In the genomic region with DNA sequence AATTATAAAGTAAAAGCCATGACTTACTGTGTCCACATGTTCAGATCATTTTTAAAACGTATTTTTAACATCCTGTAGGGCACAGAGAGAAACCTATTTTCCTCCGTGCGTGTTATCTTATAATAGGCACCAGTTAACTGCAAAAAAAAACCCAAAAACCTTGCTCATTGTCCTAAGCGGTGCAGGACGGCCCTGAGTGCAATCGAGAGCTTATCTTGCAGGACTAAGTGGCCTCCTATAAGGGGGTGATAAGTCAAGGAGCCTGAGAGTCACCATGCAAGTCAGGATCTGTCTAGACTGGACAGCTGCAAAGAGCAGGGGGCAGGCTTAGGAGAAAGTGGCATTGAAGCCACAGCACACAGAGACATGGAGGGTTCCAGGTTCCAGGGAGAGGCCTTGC, we compare ENCODE assay signal across 9 mouse cellular contexts. TPM values are rescaled to one million over a fixed set of nuclear protein-coding genes. Genes with fewer than 3 reads are reported as not detected.
DNase-seq lines count a peak whose midpoint lies in the region; ATAC-seq and TF ChIP-seq lines count a peak whose summit lies in the region.
"Had no signal": no experiment of that assay in that cellular context is flagged by ENCODE, and none has a peak within 500 bp of the region (broad histone marks: within the 10 kb centered on the region; RNA-seq: fewer than 3 reads in every experiment).

No protein-coding gene starts in this region.

- peaks cover 99% of the 10 kb centered on the region for H3K36me3 ChIP-seq in heart, embryonic 14.5 days (ENCODE audit: control insufficient read depth, insufficient read depth, low read length)
- H3K36me3 ChIP-seq in forebrain, embryonic 10.5 days (replicated peaks) = peaks cover 99% of the 10 kb centered on the region
- peaks cover 100% of the 10 kb centered on the region for H3K36me3 ChIP-seq in limb, embryonic 12.5 days
- peaks cover 61% of the 10 kb centered on the region for H3K36me3 ChIP-seq in midbrain, postnatal 0 days (ENCODE audit: insufficient read depth, low read length)

- no peak overlapping the region for H3K4me3 ChIP-seq in heart, embryonic 14.5 days (ENCODE audit: control insufficient read depth in 1 of 2, insufficient read depth in 1 of 2, low read depth in 1 of 2, low read length in 2 of 2)
- H3K4me3 ChIP-seq in forebrain, embryonic 10.5 days = peak overlapping the region; percentile 76; the same call in 1 of the 2 replicates
- H3K4me3 ChIP-seq in limb, embryonic 12.5 days (replicated peaks) = no peak overlapping the region
- no peak overlapping the region for H3K4me3 ChIP-seq in midbrain, postnatal 0 days (ENCODE audit: low read depth, low read length)

- no peak for TF ChIP-seq CTCF in midbrain, postnatal 0 days (IDR thresholded peaks at IDR 0.05)

- H3K9ac ChIP-seq in heart, embryonic 14.5 days (ENCODE audit: low read length) = peak overlapping the region; percentile 11; the same call in 1 of the 2 replicates
- H3K9ac ChIP-seq in limb, embryonic 12.5 days (replicated peaks) = no peak overlapping the region
- H3K9ac ChIP-seq in midbrain, postnatal 0 days (replicated peaks; ENCODE audit: low read length, poor library complexity, severe bottlenecking) = peak overlapping the region; percentile 19; the same call in 1 of the 2 replicates

- H3K27ac ChIP-seq in heart, embryonic 14.5 days (replicated peaks in 1 of 2; ENCODE audit: control insufficient read depth in 1 of 2, insufficient read depth in 1 of 2, low read depth in 2 of 2, low read length in 2 of 2) = no peak overlapping the region
- no peak overlapping the region for H3K27ac ChIP-seq in forebrain, embryonic 10.5 days
- H3K27ac ChIP-seq in limb, embryonic 12.5 days = no peak overlapping the region
- H3K27ac ChIP-seq in midbrain, postnatal 0 days (ENCODE audit: low read depth, low read length) = no peak overlapping the region

- no peak for DNase-seq in heart, adult 9 months (ENCODE audit: low spot score in 2 of 2)
- no peak for DNase-seq in forebrain, embryonic 10.5 days (ENCODE audit: extremely low spot score, low spot score)
- no peak for DNase-seq in midbrain, postnatal 0 days (ENCODE audit: low spot score)
- no peak for DNase-seq in layer of hippocampus, adult 11-12 months (ENCODE audit: low spot score)
- DNase-seq in Muller cell, postnatal 12 days (ENCODE audit: inconsistent ontology term) = no peak
- no peak for DNase-seq in left cerebral cortex, adult 9 months (ENCODE audit: low spot score in 2 of 2)
- DNase-seq: kidney, adult 9 months had no signal

- WGBS in heart, embryonic 14.5 days = 9% methylated on average over 6 of the region's 6 CpGs
- 89% methylated on average over 6 of the region's 6 CpGs for WGBS in forebrain, embryonic 10.5 days
- WGBS in limb, embryonic 12.5 days = 85% methylated on average over 6 of the region's 6 CpGs
- 72% methylated on average over 6 of the region's 6 CpGs for WGBS in midbrain, postnatal 0 days

- peak overlapping the region; percentile 18; the same call in 1 of the 2 replicates for H3K4me2 ChIP-seq in heart, embryonic 14.5 days (ENCODE audit: low read length)
- peak overlapping the region; percentile 99; the same call in 1 of the 2 replicates for H3K4me2 ChIP-seq in limb, embryonic 12.5 days
- peak overlapping the region; percentile 24 for H3K4me2 ChIP-seq in midbrain, postnatal 0 days (ENCODE audit: low read depth, low read length, poor library complexity, severe bottlenecking)

- peaks cover 35 to 62% of the 10 kb centered on the region in 2 experiments for H3K4me1 ChIP-seq in heart, embryonic 14.5 days (ENCODE audit: control insufficient read depth in 2 of 2, insufficient read depth in 2 of 2, low read length in 2 of 2)
- peaks cover 70% of the 10 kb centered on the region for H3K4me1 ChIP-seq in forebrain, embryonic 10.5 days
- peaks cover 74% of the 10 kb centered on the region for H3K4me1 ChIP-seq in limb, embryonic 12.5 days (replicated peaks)
- peaks cover 25% of the 10 kb centered on the region for H3K4me1 ChIP-seq in midbrain, postnatal 0 days (ENCODE audit: insufficient read depth, low read length)

- H3K9me3 ChIP-seq in heart, embryonic 14.5 days (ENCODE audit: control insufficient read depth, low read length) = no peaks in the 10 kb centered on the region
- H3K9me3 ChIP-seq in forebrain, embryonic 10.5 days = no peaks in the 10 kb centered on the region
- no peaks in the 10 kb centered on the region for H3K9me3 ChIP-seq in limb, embryonic 12.5 days
- H3K9me3 ChIP-seq in midbrain, postnatal 0 days (ENCODE audit: low read length) = no peaks in the 10 kb centered on the region

- ATAC-seq in heart, embryonic 14.5 days (ENCODE audit: insufficient number of reproducible peaks, insufficient read depth, low FRiP score, low read depth) = no peak
- ATAC-seq in limb, embryonic 12.5 days (ENCODE audit: insufficient number of reproducible peaks, insufficient read depth, low FRiP score, low TSS enrichment, low read depth) = no peak
- no peak for ATAC-seq in midbrain, postnatal 0 days (ENCODE audit: low FRiP score)

- no peaks in the 10 kb centered on the region for H3K27me3 ChIP-seq in heart, embryonic 14.5 days (ENCODE audit: control insufficient read depth, insufficient read depth, low read length)
- H3K27me3 ChIP-seq in forebrain, embryonic 10.5 days (ENCODE audit: poor library complexity, severe bottlenecking) = no peaks in the 10 kb centered on the region
- H3K27me3 ChIP-seq in limb, embryonic 12.5 days = no peaks in the 10 kb centered on the region
- H3K27me3 ChIP-seq in midbrain, postnatal 0 days (ENCODE audit: insufficient read depth, low read length) = no peaks in the 10 kb centered on the region

RNA-seq across cellular contexts. Expression of a gene that starts 6.4 kb away (rescaled TPM):
- 139 and 146 TPM in 2 replicates for polyA plus RNA-seq in heart, embryonic 14.5 days (2014; fragmentation: Nextera tagmentation; extraction: Ambion mirVana)
- 369 and 403 TPM in 2 replicates for polyA plus RNA-seq in forebrain, embryonic 10.5 days (2016; fragmentation: Nextera tagmentation; extraction: Ambion mirVana)
- 304 and 317 TPM in 2 replicates for polyA plus RNA-seq in limb, embryonic 12.5 days (2016; fragmentation: Nextera tagmentation; extraction: Ambion mirVana)
- 905 and 948 TPM in 2 replicates for total RNA-seq in midbrain, postnatal 0 days (2014; rRNA removed)
- polyA plus RNA-seq in midbrain, postnatal 0 days (2015; fragmentation: Nextera tagmentation; extraction: Ambion mirVana) = 224 and 226 TPM in 2 replicates

RNA-seq across cellular contexts. Expression of a gene that starts 33.0 kb away (rescaled TPM):
- 2.1 and 2.9 TPM in 2 replicates for polyA plus RNA-seq in heart, embryonic 14.5 days (2014; fragmentation: Nextera tagmentation; extraction: Ambion mirVana)
- polyA plus RNA-seq in forebrain, embryonic 10.5 days (2016; fragmentation: Nextera tagmentation; extraction: Ambion mirVana) = 0.06 TPM in 1 of 2 replicates, not detected in the other
- polyA plus RNA-seq in limb, embryonic 12.5 days (2016; fragmentation: Nextera tagmentation; extraction: Ambion mirVana) = 0.06 TPM in 1 of 2 replicates, not detected in the other
- total RNA-seq in midbrain, postnatal 0 days (2014; rRNA removed) = 0.33 and 0.44 TPM in 2 replicates
- 0.17 TPM in 1 of 2 replicates, not detected in the other for polyA plus RNA-seq in midbrain, postnatal 0 days (2015; fragmentation: Nextera tagmentation; extraction: Ambion mirVana)

Comparison
In these comparisons a context has a peak if more than half of its experiments do, and no peak if none do; other contexts are left out.
1. H3K4me2 ChIP-seq: peak in every context shown above with its lines; median percentile 99 in limb, embryonic 12.5 days; 24 in midbrain, postnatal 0 days; 18 in heart, embryonic 14.5 days.